Mouse (Mus musculus) limb, embryonic 15.5 days (tissue): ENCODE measurements around the gene Tomm34. TPM values are rescaled to one million over a fixed set of nuclear protein-coding genes. Genes with fewer than 3 reads are reported as not detected.
"Not testable (repeated sequence)": the region's sequence is repeated elsewhere in the genome, so short reads cannot be mapped to it uniquely, and the experiment has no call there.

ENCODE experiments used
- ATAC-seq: fragments of 200-750 bp; cut with Nextera tagmentation; 2 replicates; pipeline ENCODE4 v1.8.0; 2017; ENCODE audit warnings: low read depth, moderate TSS enrichment; ENCODE audit not compliant: insufficient number of reproducible peaks, low FRiP score, low TSS enrichment
- H3K27ac ChIP-seq: fragments of 300-500 bp; sonication (generic); 2 replicates; pipeline ENCODE4 v1.5.1; 2015; ENCODE audit warnings: moderate library complexity, mild to moderate bottlenecking, inconsistent platforms
- H3K27me3 ChIP-seq: fragments of 300-500 bp; sonication (generic); 2 replicates; pipeline ENCODE4 v1.6.1; 2015; ENCODE audit warnings: inconsistent platforms
- H3K36me3 ChIP-seq: fragments of 300-500 bp; sonication (generic); 2 replicates; pipeline ENCODE4 v1.6.1; 2015; ENCODE audit warnings: inconsistent platforms
- H3K4me1 ChIP-seq: fragments of 300-500 bp; sonication (generic); 2 replicates; pipeline ENCODE4 v1.6.1; 2015; ENCODE audit warnings: inconsistent platforms
- H3K4me2 ChIP-seq: fragments of 300-500 bp; sonication (generic); 2 replicates; pipeline ENCODE4 v1.6.1; 2015; ENCODE audit warnings: mild to moderate bottlenecking, inconsistent platforms
- H3K4me3 ChIP-seq: fragments of 300-500 bp; sonication (generic); 2 replicates; pipeline ENCODE4 v1.5.1; 2015; ENCODE audit warnings: mild to moderate bottlenecking, inconsistent platforms
- H3K9ac ChIP-seq: fragments of 300-500 bp; sonication (generic); 2 replicates; pipeline ENCODE4 v1.6.1; 2015; ENCODE audit warnings: inconsistent platforms
- H3K9me3 ChIP-seq: fragments of 300-500 bp; sonication (generic); 2 replicates; pipeline ENCODE4 v1.6.1; 2016; ENCODE audit warnings: inconsistent platforms
- WGBS: fragments of 180-500 bp; shearing (Covaris S2); methylation state at CpG from one replicate; pipeline ENCODE4 v1.1.7; 2015; 5-methylcytosine and 5-hydroxymethylcytosine counted together
- polyA plus RNA-seq: library from polyadenylated mRNA; unstranded; fragments of >200 nt; fragmentation: Nextera tagmentation; extraction: Ambion mirVana; gene quantifications from 2 replicates; pipeline ENCODE4 v1.2.1, GENCODE M21; 2015

The Tomm34 gene
- polyA plus RNA-seq, 1 experiment from 2014 or later, result 49.1 TPM

DNA sequence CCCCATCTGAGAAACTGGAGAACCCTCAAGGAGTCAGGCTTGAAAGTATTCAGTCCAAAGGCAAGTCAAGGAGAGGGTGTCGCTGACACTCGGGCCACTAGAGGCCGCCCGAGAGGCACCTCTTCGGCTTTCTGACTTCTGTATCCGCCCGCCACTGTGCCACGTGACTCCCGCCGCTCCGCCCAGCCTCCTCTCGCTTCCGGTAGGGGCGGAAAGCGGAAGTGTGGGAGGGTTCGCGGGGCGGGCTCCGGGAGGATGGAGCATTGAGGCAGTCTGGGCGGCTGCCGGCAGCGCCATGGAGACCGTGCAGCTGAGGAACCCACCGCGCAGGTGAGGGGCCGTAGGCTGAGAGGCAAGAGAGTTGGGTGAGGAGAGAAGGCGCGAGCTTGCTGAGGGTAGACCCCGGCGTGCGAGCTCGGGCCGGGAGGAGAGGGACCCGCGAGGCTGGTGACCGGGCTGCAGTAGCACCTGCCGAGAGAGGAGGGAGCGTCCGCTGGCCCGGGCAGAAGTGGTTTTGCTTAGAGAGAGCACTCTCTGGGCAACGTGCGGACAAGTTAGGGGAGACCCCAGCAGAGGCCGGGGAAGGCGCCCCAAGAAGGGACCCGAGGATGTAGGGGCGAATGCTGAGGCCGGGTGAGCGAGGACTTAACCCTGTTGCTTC, 3.1 kb upstream of the Tomm34 start:
- under 1% methylated on average over 48 of the region's 48 CpGs for WGBS
- Histone ChIP-seq H3K4me3 (peak overlapping the region; percentile 96), H3K4me2 (peak overlapping the region; percentile 66), H3K36me3 (no peaks in the 10 kb centered on the region), H3K27me3 (no peaks in the 10 kb centered on the region), H3K9me3 (no peaks in the 10 kb centered on the region), H3K4me1 (peaks cover 22% of the 10 kb centered on the region), H3K27ac (peak overlapping the region; percentile 75), H3K9ac (peak overlapping the region; percentile 77)
- ATAC-seq, result peak; percentile 76

DNA sequence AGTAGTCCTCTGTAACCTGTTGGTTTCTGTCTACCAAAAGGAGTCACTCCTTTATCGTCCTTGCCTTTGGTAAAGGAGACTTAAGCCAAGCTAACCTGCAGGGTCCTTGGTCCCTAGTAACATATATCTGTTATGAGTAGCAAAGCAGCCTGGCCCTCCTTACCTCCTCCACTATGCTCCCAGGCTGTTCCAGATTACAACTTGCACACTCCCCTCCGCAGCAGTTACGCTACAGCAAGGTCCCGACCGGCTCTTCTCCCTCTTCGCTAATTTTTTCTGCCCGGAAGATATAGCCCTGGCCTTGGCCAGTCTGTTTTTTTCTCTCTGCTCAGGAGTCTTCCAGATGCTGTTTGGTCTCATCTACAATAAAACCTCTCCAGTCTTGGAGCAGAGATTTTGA, 2.2 kb upstream of the Tomm34 start:
- Histone ChIP-seq H3K9me3 (no peaks in the 10 kb centered on the region), H3K27ac (no peak overlapping the region), H3K4me3 (no peak overlapping the region), H3K4me2 (no peak overlapping the region), H3K36me3 (no peaks in the 10 kb centered on the region), H3K4me1 (peaks cover 27% of the 10 kb centered on the region), H3K27me3 (no peaks in the 10 kb centered on the region), H3K9ac (no peak overlapping the region)
- WGBS, result 84% methylated on average over 7 of the region's 7 CpGs
- no peak for ATAC-seq

DNA sequence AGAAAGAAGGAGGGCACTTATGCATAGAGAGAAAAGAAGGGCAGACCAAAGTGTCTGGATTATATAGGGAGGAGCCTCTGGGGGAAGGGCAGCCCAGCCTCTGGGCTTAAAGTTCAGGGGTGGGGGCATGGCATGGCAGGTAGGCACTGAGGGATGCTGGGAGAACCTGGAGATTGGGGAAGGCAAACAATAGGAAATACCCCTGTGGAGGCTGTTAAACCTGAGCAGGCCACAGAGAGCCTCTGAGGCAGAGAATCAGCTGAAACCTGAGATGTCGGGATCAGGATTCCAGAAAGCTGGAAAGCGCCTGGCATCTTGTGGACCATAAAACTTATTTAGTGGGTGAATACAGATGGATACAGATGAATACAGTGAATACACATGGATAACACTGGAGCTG, 1.1 kb upstream of the Tomm34 start:
- H3K27ac ChIP-seq, result no peak overlapping the region
- no peak overlapping the region for H3K4me2 ChIP-seq
- H3K9ac ChIP-seq, result no peak overlapping the region
- 28% methylated on average over 2 of the region's 2 CpGs for WGBS
- H3K9me3 ChIP-seq, result no peaks in the 10 kb centered on the region
- H3K4me3 ChIP-seq, result no peak overlapping the region
- H3K27me3 ChIP-seq, result no peaks in the 10 kb centered on the region
- peaks cover 27% of the 10 kb centered on the region for H3K4me1 ChIP-seq
- no peak for ATAC-seq
- peaks cover 2% of the 10 kb centered on the region; the same call in 1 of the 2 replicates for H3K36me3 ChIP-seq

DNA sequence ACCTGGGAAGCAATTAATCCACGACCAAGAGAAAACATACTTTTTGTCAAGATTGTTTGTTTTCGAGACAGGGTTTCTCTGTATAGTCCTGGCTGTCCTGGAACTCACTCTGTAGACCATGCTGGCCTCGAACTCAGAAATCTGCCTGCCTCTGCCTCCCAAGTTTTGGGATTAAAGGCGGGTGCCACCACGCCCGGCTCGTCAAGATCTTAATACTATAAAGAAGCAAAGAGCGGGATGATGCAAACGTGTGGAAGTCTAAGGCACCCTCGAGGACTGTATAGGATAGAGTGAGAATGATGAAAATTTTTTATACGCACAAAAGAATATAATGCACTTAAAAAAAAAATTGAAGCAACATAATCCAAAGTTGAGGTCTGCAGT, 460 bp upstream of the Tomm34 start:
- H3K4me1 ChIP-seq, result peaks cover 27% of the 10 kb centered on the region
- H3K27me3 ChIP-seq, ATAC-seq, H3K36me3 ChIP-seq, H3K9ac ChIP-seq, H3K9me3 ChIP-seq: not testable (repeated sequence)
- peak overlapping the region; percentile 89 for H3K27ac ChIP-seq
- peak overlapping the region; percentile 97 for H3K4me3 ChIP-seq
- H3K4me2 ChIP-seq, result peak overlapping the region; percentile 89
- 75% methylated on average over 11 of the region's 11 CpGs for WGBS

DNA sequence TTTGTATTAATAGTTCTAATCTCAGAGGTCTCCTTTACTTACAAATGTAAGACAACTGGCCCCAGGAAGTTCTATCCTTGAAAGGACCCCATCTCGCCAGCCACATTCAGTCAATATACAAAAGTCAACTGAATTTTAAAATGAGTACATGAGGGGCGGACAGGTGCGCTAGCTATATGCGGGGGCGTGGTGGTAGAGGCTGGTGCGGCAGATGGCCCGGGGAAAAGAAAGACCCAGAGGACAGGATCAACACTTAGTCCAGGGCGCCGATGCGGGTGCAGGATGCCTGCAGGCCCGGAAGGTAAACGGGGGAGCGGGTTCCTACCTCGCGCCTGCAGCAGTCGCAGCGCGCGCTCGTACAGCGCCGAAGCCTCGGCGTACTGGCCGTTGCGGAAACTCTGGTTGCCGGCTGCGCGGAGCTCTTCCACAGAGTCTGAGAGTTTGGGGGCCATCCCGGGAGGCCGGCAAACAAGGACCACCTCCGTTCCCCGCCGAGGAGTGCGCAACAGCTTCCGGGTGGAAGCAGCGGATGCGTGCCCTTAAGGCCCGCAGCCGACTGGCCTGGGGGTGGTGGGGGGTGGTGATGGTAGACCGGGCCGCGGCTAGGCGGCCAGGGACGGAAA, 716 bp downstream of the Tomm34 start, which contains the start of gene Stk4:
Gene Stk4 (plus strand): TSS at position 181 of the 623 bp plus-strand sequence.
- peak within 1 kb of the TSS; percentile 97 for H3K4me3 ChIP-seq
- H3K9me3 ChIP-seq, result no peaks in the 10 kb centered on the region
- peak within 1 kb of the TSS; percentile 89 for H3K4me2 ChIP-seq
- peak within 1 kb of the TSS; percentile 89 for H3K27ac ChIP-seq
- peaks cover 13% of the 10 kb centered on the region for H3K36me3 ChIP-seq
- H3K9ac ChIP-seq, result peak within 1 kb of the TSS; percentile 89
- ATAC-seq, result peak; percentile 23
- under 1% methylated on average over 45 of the region's 45 CpGs for WGBS
- H3K4me1 ChIP-seq, result peaks cover 25% of the 10 kb centered on the region
- H3K27me3 ChIP-seq, result no peaks in the 10 kb centered on the region

DNA sequence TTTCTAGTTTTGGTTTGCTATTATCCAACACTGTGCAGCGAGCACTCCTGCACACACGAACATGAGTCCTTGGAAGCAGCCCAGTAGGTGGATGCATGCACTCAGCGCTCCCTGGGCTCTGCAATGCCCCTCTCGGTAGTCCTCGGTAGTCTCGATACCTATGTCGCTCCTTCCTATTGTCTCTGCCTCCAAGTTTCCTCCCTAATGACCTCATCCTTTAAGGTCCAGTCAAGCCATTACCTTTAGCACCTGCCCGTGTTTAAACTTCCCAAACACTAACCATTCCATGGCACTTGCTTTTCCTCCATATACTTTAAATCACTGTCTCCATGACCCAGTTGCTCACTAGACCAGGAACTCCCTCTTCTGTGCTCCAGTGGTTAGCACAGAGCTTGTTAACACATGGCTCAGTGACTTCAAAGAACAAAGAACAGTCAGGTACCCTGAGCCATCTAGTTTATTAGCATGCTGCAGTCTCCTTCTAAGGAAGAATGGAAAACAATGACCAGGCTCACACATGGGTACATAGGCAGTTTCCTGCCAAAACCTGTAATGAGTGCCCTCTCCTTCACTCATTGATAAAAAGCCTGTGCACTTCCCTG, 11.2 kb downstream of the Tomm34 start:
- H3K9me3 ChIP-seq, result no peaks in the 10 kb centered on the region
- ATAC-seq, result no peak
- H3K4me1 ChIP-seq, result no peaks in the 10 kb centered on the region
- peaks cover 88% of the 10 kb centered on the region for H3K36me3 ChIP-seq
- no peak overlapping the region for H3K27ac ChIP-seq
- 91% methylated on average over 8 of the region's 8 CpGs for WGBS
- H3K4me3 ChIP-seq, result no peak overlapping the region
- H3K9ac ChIP-seq, result no peak overlapping the region
- no peaks in the 10 kb centered on the region for H3K27me3 ChIP-seq
- H3K4me2 ChIP-seq, result no peak overlapping the region

DNA sequence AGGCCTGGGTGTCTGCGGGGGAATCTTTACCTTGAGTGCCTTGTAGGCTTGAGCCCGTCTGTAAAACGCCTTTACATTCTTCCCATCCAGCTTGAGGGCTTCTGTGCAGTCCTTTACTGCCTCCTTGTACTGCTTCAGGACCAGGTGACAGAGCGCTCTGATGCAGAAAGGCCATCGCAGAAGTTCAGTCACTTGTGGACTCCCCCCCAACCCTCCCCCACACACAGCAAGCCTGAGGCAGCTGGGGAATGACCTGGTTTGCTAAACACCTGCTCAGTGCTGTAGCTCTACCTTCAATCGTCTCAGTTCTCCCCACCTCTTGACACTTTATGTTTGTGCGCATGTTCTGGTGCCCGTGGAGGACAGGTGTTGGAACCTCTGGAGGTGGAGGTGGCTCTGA, 16.3 kb downstream of the Tomm34 start:
- Histone ChIP-seq H3K9ac (no peak overlapping the region), H3K27ac (no peak overlapping the region), H3K36me3 (peaks cover 76% of the 10 kb centered on the region), H3K4me3 (no peak overlapping the region), H3K4me2 (no peak overlapping the region), H3K9me3 (no peaks in the 10 kb centered on the region), H3K4me1 (no peaks in the 10 kb centered on the region), H3K27me3 (no peaks in the 10 kb centered on the region)
- 86% methylated on average over 8 of the region's 8 CpGs for WGBS
- no peak for ATAC-seq

DNA sequence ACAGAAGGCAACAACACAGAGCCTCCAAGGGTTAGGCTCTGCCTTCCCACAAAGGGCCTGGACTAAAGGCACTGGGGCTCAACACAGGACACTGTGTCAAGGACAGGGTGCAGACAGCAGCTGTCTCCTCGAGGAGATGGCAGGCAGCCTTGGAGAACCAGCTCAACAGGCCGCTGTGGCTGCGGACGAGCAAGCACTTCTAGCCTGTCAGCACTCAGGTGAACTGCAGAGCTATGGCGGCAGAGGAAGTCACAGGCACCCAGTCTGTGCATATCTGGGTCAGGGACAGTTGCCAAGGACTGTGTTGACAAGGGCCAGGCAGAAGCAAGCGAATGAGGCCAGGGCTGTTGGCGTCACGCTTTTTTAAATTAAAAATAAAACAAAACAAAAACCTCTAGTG, 17.2 kb downstream of the Tomm34 start:
- H3K27me3 ChIP-seq, result no peaks in the 10 kb centered on the region
- H3K4me1 ChIP-seq, result no peaks in the 10 kb centered on the region
- H3K27ac ChIP-seq, result no peak overlapping the region
- no peak overlapping the region for H3K9ac ChIP-seq
- peaks cover 67% of the 10 kb centered on the region for H3K36me3 ChIP-seq
- H3K4me3 ChIP-seq, result no peak overlapping the region
- H3K9me3 ChIP-seq, result no peaks in the 10 kb centered on the region
- H3K4me2 ChIP-seq, result no peak overlapping the region
- 88% methylated on average over 8 of the region's 8 CpGs for WGBS
- ATAC-seq, result no peak

DNA sequence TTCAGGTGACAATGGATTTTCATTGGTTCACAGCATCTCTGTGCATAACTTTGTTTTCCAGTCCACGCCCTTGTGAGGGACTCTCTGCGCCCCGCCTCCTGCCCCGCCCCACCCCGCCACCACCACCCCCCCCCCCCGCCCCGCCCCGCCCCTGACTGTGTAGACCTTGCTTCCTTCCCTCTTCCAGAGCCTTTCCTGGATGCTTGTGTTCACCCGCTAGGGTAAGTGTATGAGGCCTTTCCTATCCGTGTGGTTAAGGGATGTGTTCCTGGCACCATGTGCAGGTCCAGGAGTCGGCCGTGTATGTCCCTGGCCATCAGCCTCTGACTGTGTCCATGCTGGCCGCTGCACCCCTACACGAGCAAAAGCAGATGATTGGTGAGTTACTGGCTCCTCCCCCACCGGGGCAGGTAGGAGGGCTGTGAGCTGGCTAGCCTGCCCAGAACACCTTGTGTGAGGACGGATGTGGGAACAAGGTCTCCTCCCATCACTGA, 23.7 kb downstream of the Tomm34 start:
- H3K9me3 ChIP-seq, result no peaks in the 10 kb centered on the region
- H3K4me3 ChIP-seq, result peak overlapping the region; percentile 28
- peak; percentile 37 for ATAC-seq
- no peak overlapping the region for H3K27ac ChIP-seq
- peaks cover 3% of the 10 kb centered on the region for H3K4me1 ChIP-seq
- no peaks in the 10 kb centered on the region for H3K27me3 ChIP-seq
- H3K4me2 ChIP-seq, result peak overlapping the region; percentile 41
- H3K9ac ChIP-seq, result no peak overlapping the region
- H3K36me3 ChIP-seq, result peaks cover 9% of the 10 kb centered on the region
- 4% methylated on average over 10 of the region's 16 CpGs for WGBS

DNA sequence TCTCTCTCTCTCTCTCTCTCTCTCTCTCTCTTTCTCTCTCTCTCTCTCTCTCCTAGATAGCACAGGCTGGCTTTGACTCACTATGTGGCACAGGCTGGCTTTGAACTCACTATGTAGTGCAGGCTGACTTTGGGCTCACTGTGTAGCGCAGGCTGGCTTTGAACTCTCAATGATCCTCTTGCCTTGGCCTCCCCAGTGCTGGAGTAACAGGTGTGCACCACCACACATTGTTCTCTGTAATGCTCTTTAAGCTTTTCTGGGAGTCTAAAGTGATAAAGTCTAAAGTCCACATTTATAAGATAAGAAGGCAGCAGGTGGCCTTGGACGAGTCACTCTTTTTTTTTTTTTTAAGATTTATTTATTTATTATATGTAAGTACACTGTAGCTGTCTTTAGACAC, 29.4 kb downstream of the Tomm34 start:
- Histone ChIP-seq H3K27ac (no peak overlapping the region), H3K4me2 (no peak overlapping the region), H3K9ac (no peak overlapping the region), H3K27me3 (no peaks in the 10 kb centered on the region), H3K4me1 (peaks cover 3% of the 10 kb centered on the region), H3K4me3 (no peak overlapping the region), H3K36me3 (no peaks in the 10 kb centered on the region), H3K9me3 (no peaks in the 10 kb centered on the region)
- WGBS, result 78% methylated on average over 2 of the region's 2 CpGs
- no peak for ATAC-seq

DNA sequence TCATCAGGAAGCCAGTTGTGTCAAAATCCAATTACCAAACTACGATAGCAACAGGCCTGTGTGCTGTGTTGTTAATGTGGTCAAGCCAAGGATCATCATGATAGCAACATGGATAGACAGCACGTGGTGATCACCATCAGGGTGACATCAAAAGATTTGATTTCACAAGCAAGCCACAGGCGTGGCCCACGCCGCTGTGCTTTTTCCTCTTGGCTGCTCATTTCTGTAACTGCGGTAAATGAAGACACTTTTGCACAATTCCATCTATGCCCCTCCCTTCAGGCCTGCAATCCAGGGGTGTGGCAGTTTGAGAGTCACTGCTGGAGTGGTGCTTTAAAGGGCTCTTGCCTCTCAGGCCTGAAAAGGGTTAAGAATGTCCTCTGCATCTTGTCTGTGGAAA, 30.0 kb downstream of the Tomm34 start:
- Histone ChIP-seq H3K4me1 (peaks cover 3% of the 10 kb centered on the region), H3K27ac (no peak overlapping the region), H3K4me2 (no peak overlapping the region), H3K36me3 (no peaks in the 10 kb centered on the region), H3K9ac (no peak overlapping the region), H3K9me3 (no peaks in the 10 kb centered on the region), H3K4me3 (no peak overlapping the region), H3K27me3 (no peaks in the 10 kb centered on the region)
- no peak for ATAC-seq
- WGBS, result 80% methylated on average over 6 of the region's 6 CpGs

DNA sequence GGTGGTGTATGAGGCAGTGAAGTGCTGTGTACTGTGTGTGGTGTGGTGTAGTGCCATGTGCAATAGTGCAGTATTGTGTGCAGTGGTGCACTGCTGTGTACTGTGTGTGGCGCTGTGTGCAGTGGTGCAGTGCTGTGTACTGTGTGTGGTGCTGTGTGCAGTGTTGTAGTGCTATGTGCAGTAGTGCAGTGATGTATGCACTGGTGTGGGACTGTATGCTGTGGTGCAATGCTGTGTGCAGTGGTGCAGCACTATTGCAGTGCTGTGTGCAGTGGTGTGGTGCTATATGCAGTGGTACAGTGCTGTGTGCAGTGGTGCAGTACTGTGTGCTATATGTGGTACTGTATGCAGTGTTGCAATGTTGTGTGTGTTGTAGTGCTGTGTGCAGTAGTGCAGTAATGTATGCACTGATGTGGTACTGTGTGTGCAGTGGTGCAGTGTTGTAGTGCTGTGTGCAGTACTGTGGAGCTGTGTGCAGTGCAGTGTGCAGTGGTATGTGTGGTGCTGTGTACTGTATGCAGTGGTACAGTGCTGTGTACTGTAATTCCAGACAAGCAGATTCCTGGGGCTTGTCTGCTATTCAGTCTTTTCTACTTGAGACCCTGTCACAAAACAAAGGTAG, 32.5 kb downstream of the Tomm34 start:
- Histone ChIP-seq H3K9me3 (no peaks in the 10 kb centered on the region), H3K36me3 (no peaks in the 10 kb centered on the region), H3K27me3 (no peaks in the 10 kb centered on the region), H3K4me1 (peaks cover 3% of the 10 kb centered on the region), H3K27ac (no peak overlapping the region), H3K4me2 (no peak overlapping the region), H3K9ac (no peak overlapping the region), H3K4me3 (no peak overlapping the region)
- ATAC-seq, result no peak
- 93% methylated on average over 1 of the region's 1 CpGs for WGBS
